Mouse (Mus musculus) lung, postnatal 25 days (tissue): ENCODE measurements around the gene H2al1f.
"Not testable (repeated sequence)": the region's sequence is repeated elsewhere in the genome, so short reads cannot be mapped to it uniquely, and the experiment has no call there.

Experiments
- DNase-seq: peaks from one replicate; pipeline ENCODE4 v3.0.0; 2022; ENCODE audit warnings: low spot score

H2al1f gene

DNA sequence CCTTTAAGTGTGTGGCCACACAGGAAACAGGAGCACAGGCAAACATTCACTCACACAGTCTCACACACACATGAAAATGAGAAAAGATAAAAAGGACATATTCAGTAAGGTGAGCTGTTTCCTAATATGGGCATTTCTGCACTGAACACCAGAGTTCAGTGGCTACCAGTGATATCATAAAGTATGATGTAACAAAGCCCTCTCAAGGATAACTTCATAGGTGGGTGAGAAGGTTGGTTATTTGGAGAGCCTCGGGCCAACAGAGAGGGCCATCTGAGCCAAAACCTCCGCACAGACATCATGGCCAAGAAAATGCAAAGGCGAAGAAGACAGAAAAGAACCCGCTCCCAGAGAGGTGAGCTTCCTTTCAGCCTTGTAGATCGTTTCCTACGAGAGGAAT lies at the start of gene H2al1f:
H2al1f (plus strand) TSS at position 301 of the 400 bp plus-strand sequence.
- DNase-seq: not testable (repeated sequence)

- DNase-seq: peak; percentile 11
Measured at GRCm38 (mm10) chrX:11267791-11268190, 47.2 kb upstream of the H2al1f start.

- no peak for DNase-seq
Measured at GRCm38 (mm10) chrX:11269074-11269473, 45.9 kb upstream of the H2al1f start.

GRCm38 (mm10) chrX:11273190-11273589 lies 41.8 kb upstream of the H2al1f start:
- DNase-seq: no peak

DNA sequence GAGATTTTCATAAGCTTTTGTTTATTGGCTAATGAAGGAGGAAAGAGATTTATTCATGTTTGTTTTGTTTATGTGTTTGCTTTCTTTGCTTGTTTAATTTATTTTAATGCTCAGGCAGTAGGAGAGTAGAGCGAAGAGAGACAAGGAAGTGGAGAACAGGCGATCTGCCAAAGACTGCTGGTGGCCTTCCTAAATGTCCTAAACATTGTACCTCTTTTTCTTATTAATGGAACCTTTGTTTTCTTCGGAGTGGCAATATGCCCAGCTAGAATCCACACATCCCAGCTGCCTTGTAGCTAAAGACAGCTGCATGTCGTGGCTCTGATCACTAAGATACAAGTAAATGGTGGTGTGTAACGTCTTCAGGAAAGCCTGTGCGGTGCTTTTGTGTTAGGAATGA lies 37.9 kb upstream of the H2al1f start:
- no peak for DNase-seq

DNA sequence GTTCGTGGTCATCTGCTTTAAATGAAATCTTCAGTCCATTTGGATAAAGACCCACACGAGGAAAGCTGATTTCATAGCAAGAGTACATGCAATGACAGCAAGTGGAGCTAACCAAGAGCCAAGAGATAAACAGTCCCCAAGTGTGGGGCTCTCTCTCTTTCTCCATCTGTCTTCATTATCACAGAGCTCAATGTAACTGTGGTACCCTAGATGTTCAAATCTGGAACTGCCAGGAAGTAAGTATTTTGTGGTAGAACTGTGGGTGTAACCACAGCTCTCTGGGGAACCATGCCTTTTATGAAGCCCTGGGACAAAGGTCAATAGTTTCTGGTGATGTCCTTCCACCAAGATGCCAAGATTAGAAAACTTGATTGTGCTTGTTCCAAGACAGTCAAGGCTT lies 34.2 kb upstream of the H2al1f start:
- no peak for DNase-seq

GRCm38 (mm10) chrX:11288306-11288882 lies 26.6 kb upstream of the H2al1f start:
- peak; percentile 38 for DNase-seq

DNA sequence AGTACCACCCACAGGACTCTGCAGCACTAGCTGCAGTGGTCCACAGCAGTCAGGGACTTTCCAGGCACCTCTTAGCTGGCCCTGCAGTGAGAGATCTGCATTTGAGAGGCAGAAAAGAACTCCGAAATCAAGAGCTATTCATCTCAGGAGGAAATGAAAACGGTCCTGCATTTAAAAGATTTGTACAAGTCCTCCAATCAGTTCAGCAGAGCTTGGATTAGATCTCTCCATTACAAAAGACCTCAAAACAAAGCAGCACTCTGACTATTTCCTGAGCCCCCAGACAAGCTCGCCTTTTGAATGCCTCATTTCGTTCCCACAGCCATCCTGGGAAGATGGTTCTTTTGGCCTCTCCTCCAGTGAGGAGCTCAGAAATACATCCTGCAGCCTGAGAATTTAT lies 25.7 kb upstream of the H2al1f start:
- DNase-seq: no peak

GRCm38 (mm10) chrX:11298957-11299356 lies 16.0 kb upstream of the H2al1f start, which contains the start of gene H2al1a:
Gene H2al1a (plus strand): TSS chrX:11299257.
- not testable (repeated sequence) for DNase-seq

DNA sequence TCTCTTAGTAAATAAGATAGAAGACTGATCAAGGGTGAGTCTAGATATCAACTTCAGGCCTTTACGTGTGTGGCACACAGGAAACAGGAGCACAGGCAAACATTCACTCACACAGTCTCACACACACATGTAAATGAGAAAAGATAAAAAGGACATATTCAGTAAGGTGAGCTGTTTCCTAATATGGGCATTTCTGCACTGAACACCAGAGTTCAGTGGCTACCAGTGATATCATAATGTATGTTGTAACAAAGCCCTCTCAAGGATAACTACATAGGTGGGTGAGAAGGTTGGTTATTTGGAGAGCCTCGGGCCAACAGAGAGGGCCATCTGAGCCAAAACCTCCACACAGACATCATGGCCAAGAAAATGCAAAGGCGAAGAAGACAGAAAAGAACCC lies 12.8 kb upstream of the H2al1f start, which contains the start of gene H2al1b:
H2al1b (plus strand) TSS at position 301 of the 400 bp plus-strand sequence.
- DNase-seq: not testable (repeated sequence)

GRCm38 (mm10) chrX:11305355-11305754 lies 9.6 kb upstream of the H2al1f start, which contains the start of gene H2al1c:
Gene H2al1c (plus strand): TSS chrX:11305655.
- not testable (repeated sequence) for DNase-seq

GRCm38 (mm10) chrX:11308524-11308923 lies 6.4 kb upstream of the H2al1f start, which contains the start of gene H2al1d:
Gene H2al1d (plus strand): TSS chrX:11308824.
- DNase-seq: not testable (repeated sequence)

- DNase-seq: not testable (repeated sequence)
Measured at GRCm38 (mm10) chrX:11311634-11312033, 3.3 kb upstream of the H2al1f start, which contains the start of gene H2al1e. Gene H2al1e (plus strand): TSS chrX:11311934.

DNA sequence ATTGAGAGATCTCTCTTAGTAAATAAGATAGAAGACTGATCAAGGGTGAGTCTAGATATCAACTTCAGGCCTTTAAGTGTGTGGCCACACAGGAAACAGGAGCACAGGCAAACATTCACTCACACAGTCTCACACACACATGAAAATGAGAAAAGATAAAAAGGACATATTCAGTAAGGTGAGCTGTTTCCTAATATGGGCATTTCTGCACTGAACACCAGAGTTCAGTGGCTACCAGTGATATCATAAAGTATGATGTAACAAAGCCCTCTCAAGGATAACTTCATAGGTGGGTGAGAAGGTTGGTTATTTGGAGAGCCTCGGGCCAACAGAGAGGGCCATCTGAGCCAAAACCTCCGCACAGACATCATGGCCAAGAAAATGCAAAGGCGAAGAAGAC lies 3.0 kb downstream of the H2al1f start, which contains the start of gene H2al1g:
H2al1g (plus strand) TSS at position 301 of the 400 bp plus-strand sequence.
- DNase-seq: not testable (repeated sequence)

GRCm38 (mm10) chrX:11321192-11321591 lies 6.2 kb downstream of the H2al1f start, which contains the start of gene H2al1h:
Gene H2al1h (plus strand): TSS chrX:11321492.
- not testable (repeated sequence) for DNase-seq

DNA sequence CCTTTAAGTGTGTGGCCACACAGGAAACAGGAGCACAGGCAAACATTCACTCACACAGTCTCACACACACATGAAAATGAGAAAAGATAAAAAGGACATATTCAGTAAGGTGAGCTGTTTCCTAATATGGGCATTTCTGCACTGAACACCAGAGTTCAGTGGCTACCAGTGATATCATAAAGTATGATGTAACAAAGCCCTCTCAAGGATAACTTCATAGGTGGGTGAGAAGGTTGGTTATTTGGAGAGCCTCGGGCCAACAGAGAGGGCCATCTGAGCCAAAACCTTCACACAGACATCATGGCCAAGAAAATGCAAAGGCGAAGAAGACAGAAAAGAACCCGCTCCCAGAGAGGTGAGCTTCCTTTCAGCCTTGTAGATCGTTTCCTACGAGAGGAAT lies 9.4 kb downstream of the H2al1f start, which contains the start of gene H2al1i:
H2al1i (plus strand) TSS at position 301 of the 400 bp plus-strand sequence.
- DNase-seq: not testable (repeated sequence)

- DNase-seq: not testable (repeated sequence)
Measured at GRCm38 (mm10) chrX:11327522-11327921, 12.6 kb downstream of the H2al1f start, which contains the start of gene H2al1j. Gene H2al1j (plus strand): TSS chrX:11327822.

GRCm38 (mm10) chrX:11345762-11346161 lies 30.8 kb downstream of the H2al1f start:
- peak; percentile 16 for DNase-seq

DNA sequence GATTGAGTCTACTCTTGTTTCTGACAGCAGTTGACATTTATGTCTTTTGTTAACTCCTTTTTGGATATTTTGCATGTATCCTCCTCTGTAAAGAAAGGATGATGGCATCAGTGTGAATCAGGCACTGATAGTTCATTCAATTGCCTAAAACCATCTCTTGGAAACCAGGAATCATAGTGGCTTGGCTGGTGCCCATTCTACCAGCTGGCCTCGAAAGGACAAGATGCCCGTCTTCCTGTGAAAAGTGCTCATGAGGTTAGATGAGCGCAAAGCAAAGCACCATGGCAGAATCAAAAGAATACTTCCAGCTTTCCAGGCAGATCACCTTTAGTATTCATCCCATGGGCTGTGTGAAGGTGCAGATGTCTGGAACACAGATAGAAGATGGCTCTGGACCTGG lies 31.8 kb downstream of the H2al1f start:
- DNase-seq: no peak

- DNase-seq: no peak
Measured at GRCm38 (mm10) chrX:11360823-11361222, 45.9 kb downstream of the H2al1f start.

- DNase-seq: no peak
Measured at GRCm38 (mm10) chrX:11361261-11361660, 46.3 kb downstream of the H2al1f start.

DNA sequence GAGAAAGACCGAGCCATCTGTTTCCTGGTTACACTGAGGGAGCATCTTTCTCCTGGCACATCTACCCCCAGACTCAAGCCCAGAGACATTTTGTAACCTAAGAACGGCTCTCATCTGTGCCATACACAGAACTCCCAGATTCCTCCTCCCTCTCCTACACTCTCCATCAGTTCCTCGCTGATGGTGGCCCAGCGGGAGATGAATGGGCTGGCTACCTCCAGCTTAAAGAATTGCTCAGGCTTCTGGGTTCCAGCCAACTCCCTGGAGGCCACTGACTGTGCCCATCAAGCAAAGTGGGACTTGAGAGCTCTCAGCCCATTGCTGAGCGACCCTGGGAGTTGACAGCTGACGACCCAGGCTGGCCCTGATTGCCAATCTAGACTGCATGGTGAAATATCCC lies 48.9 kb downstream of the H2al1f start:
- DNase-seq: no peak
